Mouse (Mus musculus) heart, embryonic 11.5 days (tissue): ENCODE results near the gene Irf2bp2. TPM values are rescaled to one million over a fixed set of nuclear protein-coding genes. Genes with fewer than 3 reads are reported as not detected.
A peak's percentile ranks its signal among the peaks of the same experiment; 100 is the strongest.

Source experiments
- ATAC-seq: fragments of 200-750 bp; cut with Nextera tagmentation; replicated peaks from 2 replicates; pipeline ENCODE4 v1.8.0; 2017; ENCODE audit warnings: moderate library complexity; ENCODE audit not compliant: insufficient number of reproducible peaks, low FRiP score, low TSS enrichment
- H3K27ac ChIP-seq: fragments of 300-500 bp; sonication (generic); 2 replicates; pipeline ENCODE4 v1.5.1; 2014; ENCODE audit warnings: mild to moderate bottlenecking, low read depth, low read length
- H3K27me3 ChIP-seq: fragments of 300-500 bp; sonication (generic); 2 replicates; pipeline ENCODE4 v1.6.1; 2014; ENCODE audit warnings: mild to moderate bottlenecking, low read length, mixed read lengths; ENCODE audit not compliant: control insufficient read depth, insufficient read depth
- H3K36me3 ChIP-seq: fragments of 300-500 bp; sonication (generic); 2 replicates; pipeline ENCODE4 v1.6.1; 2014; ENCODE audit warnings: mild to moderate bottlenecking, low read length, moderate library complexity, mixed read lengths; ENCODE audit not compliant: control insufficient read depth, insufficient read depth
- H3K4me1 ChIP-seq: fragments of 300-500 bp; sonication (generic); 2 replicates; pipeline ENCODE4 v1.6.1; 2014; ENCODE audit warnings: low read length; ENCODE audit not compliant: control insufficient read depth, insufficient read depth
- H3K4me2 ChIP-seq: fragments of 300-500 bp; sonication (generic); 2 replicates; pipeline ENCODE4 v1.6.1; 2014; ENCODE audit warnings: mild to moderate bottlenecking, moderate library complexity
- H3K4me3 ChIP-seq: fragments of 300-500 bp; sonication (generic); 2 replicates; pipeline ENCODE4 v1.5.1; 2014; ENCODE audit warnings: low read depth, low read length
- H3K9ac ChIP-seq: fragments of 300-500 bp; sonication (generic); 2 replicates; pipeline ENCODE4 v1.6.1; 2014; ENCODE audit warnings: mild to moderate bottlenecking, low read depth, low read length, moderate library complexity
- H3K9me3 ChIP-seq: fragments of 300-500 bp; sonication (generic); replicated peaks from 2 replicates; pipeline ENCODE4 v1.6.1; 2016; ENCODE audit warnings: low read length; ENCODE audit not compliant: control insufficient read depth
- WGBS: fragments of 180-500 bp; shearing (Covaris S2); extraction: QIAGEN DNeasy Blood & Tissue Kit; methylation state at CpG from one replicate; pipeline ENCODE4 v1.1.7; 2014; ENCODE audit not compliant: insufficient replicate concordance; 5-methylcytosine and 5-hydroxymethylcytosine counted together
- polyA plus RNA-seq: library from polyadenylated mRNA; unstranded; fragments of >200 nt; fragmentation: Nextera tagmentation; extraction: Ambion mirVana; gene quantifications from 2 replicates; pipeline ENCODE4 v1.2.1, GENCODE M21; 2014

The Irf2bp2 gene
- polyA plus RNA-seq, 1 experiment from 2014 or later: 6.5 TPM

- no peak for ATAC-seq
- H3K27me3 ChIP-seq: no peaks in the 10 kb centered on the region
- peak overlapping the region; percentile 16; the same call in 1 of the 2 replicates for H3K4me3 ChIP-seq
- WGBS: 72% methylated on average over 10 of the region's 10 CpGs
- peak overlapping the region; percentile 50; the same call in 1 of the 2 replicates for H3K27ac ChIP-seq
- H3K4me2 ChIP-seq: peak overlapping the region; percentile 99
- no peaks in the 10 kb centered on the region for H3K9me3 ChIP-seq
- H3K4me1 ChIP-seq: peaks cover 42% of the 10 kb centered on the region
- no peak overlapping the region for H3K9ac ChIP-seq
- H3K36me3 ChIP-seq: peaks cover 6% of the 10 kb centered on the region
Observed at GRCm38 (mm10) chr8:126586599-126587577, 6.9 kb downstream of the Irf2bp2 start.

- H3K4me3 ChIP-seq: no peak overlapping the region
- peaks cover 2% of the 10 kb centered on the region for H3K36me3 ChIP-seq
- WGBS: 79% methylated on average over 2 of the region's 2 CpGs
- peak overlapping the region; percentile 8; the same call in 1 of the 2 replicates for H3K4me2 ChIP-seq
- ATAC-seq: no peak
- no peak overlapping the region for H3K9ac ChIP-seq
- peak overlapping the region; percentile 99; the same call in 1 of the 2 replicates for H3K27ac ChIP-seq
- H3K4me1 ChIP-seq: peaks cover 40% of the 10 kb centered on the region
- no peaks in the 10 kb centered on the region for H3K9me3 ChIP-seq
- no peaks in the 10 kb centered on the region for H3K27me3 ChIP-seq
Observed at GRCm38 (mm10) chr8:126586101-126586500, 7.7 kb downstream of the Irf2bp2 start.

GRCm38 (mm10) chr8:126585561-126586031 is 8.2 kb downstream of the Irf2bp2 start:
- ATAC-seq: no peak
- Histone ChIP-seq H3K4me1 (peaks cover 40% of the 10 kb centered on the region), H3K9ac (peak overlapping the region; percentile 28; the same call in 1 of the 2 replicates)

GRCm38 (mm10) chr8:126584844-126585231 is 8.9 kb downstream of the Irf2bp2 start:
- Histone ChIP-seq H3K9me3 (no peaks in the 10 kb centered on the region; the same call in 1 of the 2 replicates), H3K36me3 (no peaks in the 10 kb centered on the region), H3K4me1 (peaks cover 40% of the 10 kb centered on the region), H3K4me3 (peak overlapping the region; percentile 51; the same call in 1 of the 2 replicates), H3K27me3 (no peaks in the 10 kb centered on the region), H3K27ac (peak overlapping the region; percentile 99), H3K9ac (peak overlapping the region; percentile 93), H3K4me2 (peak overlapping the region; percentile 99)
- WGBS: 46% methylated on average over 5 of the region's 5 CpGs
- no peak for ATAC-seq

More at GRCm38 (mm10) chr8:126585561-126586031, 8.2 kb downstream of the Irf2bp2 start:
- no peaks in the 10 kb centered on the region for H3K36me3 ChIP-seq
- H3K27ac ChIP-seq: peak overlapping the region; percentile 99; the same call in 1 of the 2 replicates
- H3K4me3 ChIP-seq: no peak overlapping the region
- 68% methylated on average over 9 of the region's 9 CpGs for WGBS
- H3K9me3 ChIP-seq: no peaks in the 10 kb centered on the region; the same call in 1 of the 2 replicates
- H3K4me2 ChIP-seq: peak overlapping the region; percentile 8; the same call in 1 of the 2 replicates
- no peaks in the 10 kb centered on the region for H3K27me3 ChIP-seq

DNA sequence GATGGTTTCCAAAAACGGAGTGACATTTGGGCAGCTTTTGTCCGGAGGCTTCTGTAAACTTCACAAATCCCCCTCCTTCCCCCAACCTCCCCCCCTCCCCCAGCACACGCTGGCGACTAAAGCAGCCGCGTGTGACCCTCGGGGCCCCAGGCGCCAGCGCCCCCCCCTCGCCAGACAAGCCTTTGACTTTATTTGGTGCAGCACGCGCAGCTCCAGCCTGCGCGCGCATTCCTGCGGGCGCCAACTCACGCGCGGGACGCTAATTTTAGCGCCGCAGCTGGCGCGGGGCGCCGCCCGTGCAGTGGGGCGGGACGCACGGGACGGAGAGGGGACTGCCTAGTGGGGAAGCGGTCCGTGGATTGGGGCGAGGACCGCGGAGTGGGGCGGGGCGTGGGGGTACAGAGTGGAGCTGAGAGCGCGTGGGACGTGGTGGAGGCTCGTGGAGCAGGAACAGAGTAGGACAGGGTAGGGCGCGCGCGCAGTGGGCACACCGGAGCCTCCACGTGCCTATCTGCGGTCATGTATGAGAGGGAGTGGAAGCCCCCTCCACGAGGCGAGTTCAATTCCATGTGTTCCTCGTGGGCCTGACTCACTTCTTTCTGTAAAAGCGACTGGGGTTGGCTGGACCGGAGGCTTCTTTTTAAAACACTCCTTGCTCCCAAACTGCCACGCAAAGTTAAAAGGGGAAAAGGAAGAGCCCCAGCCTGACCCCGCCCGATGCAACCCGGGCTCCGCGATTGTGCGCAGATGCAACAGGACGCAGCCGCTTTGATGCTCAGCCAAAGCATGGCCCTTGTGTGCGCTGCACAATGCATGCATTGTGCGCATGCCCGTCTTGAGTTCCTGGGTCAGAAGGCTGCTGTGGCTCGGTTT is 9.6 kb downstream of the Irf2bp2 start:
- H3K27me3 ChIP-seq: no peaks in the 10 kb centered on the region
- under 1% methylated on average over 67 of the region's 68 CpGs for WGBS
- H3K27ac ChIP-seq: peak overlapping the region; percentile 99
- H3K4me3 ChIP-seq: peak overlapping the region; percentile 51
- peak overlapping the region; percentile 99 for H3K4me2 ChIP-seq
- H3K4me1 ChIP-seq: peaks cover 40% of the 10 kb centered on the region
- H3K36me3 ChIP-seq: no peaks in the 10 kb centered on the region
- ATAC-seq: peak; percentile 65
- H3K9me3 ChIP-seq: no peaks in the 10 kb centered on the region; the same call in 1 of the 2 replicates
- H3K9ac ChIP-seq: peak overlapping the region; percentile 93

DNA sequence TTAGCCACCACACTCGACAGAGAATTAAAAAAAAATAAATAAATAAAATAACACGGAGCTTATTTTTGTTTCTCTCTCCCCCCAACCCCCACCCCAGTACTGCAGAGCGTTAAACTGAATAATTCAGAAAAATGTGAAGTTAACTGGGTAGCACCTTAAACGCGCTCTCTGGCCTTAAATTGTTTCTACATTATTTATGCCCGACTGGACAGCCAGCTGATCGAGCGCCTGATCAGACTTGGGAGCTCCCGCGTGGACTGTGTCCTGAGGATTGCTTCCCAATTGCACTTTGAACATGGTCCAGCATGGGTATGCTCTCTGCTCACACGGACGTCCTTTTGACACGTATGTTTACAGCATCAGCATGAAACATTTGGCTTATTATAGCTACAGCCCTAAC is 10.3 kb downstream of the Irf2bp2 start:
- Histone ChIP-seq H3K4me1 (peaks cover 40% of the 10 kb centered on the region), H3K9ac (peak overlapping the region; percentile 93), H3K27ac (peak overlapping the region; percentile 99), H3K27me3 (no peaks in the 10 kb centered on the region), H3K4me2 (peak overlapping the region; percentile 99), H3K9me3 (no peaks in the 10 kb centered on the region; the same call in 1 of the 2 replicates), H3K36me3 (no peaks in the 10 kb centered on the region), H3K4me3 (peak overlapping the region; percentile 51)
- 10% methylated on average over 13 of the region's 13 CpGs for WGBS
- ATAC-seq: peak; percentile 12; the same call in 1 of the 2 replicates

GRCm38 (mm10) chr8:126583018-126583417 is 10.8 kb downstream of the Irf2bp2 start:
- Histone ChIP-seq H3K4me3 (no peak overlapping the region), H3K27me3 (no peaks in the 10 kb centered on the region), H3K9ac (peak overlapping the region; percentile 93), H3K36me3 (no peaks in the 10 kb centered on the region), H3K4me1 (peaks cover 39% of the 10 kb centered on the region), H3K9me3 (no peaks in the 10 kb centered on the region; the same call in 1 of the 2 replicates), H3K4me2 (peak overlapping the region; percentile 99), H3K27ac (peak overlapping the region; percentile 99)
- whole genome bisulfite sequencing: 35% methylated on average over 2 of the region's 2 CpGs
- no peak for ATAC-seq

DNA sequence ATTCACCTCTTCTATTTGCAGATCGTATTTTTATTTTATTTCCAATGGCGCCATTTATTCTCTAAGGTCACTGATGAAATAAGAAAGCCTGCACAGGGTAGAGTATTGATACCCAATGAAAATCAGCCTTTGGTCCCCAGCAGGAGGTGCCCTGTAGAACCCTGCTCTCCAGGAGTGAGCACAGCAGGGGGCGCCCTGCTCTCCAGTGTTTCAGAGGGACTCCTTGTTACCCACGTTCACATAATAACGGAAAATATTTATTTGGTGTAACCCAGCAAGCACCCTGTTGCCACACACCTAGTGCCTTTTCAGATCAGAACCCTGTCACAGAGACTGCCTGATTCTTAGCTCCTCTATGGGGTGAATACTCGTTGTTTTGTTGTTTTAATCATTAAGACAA is 11.3 kb downstream of the Irf2bp2 start:
- no peak overlapping the region for H3K4me3 ChIP-seq
- H3K4me1 ChIP-seq: peaks cover 34% of the 10 kb centered on the region
- peak overlapping the region; percentile 99 for H3K27ac ChIP-seq
- no peak overlapping the region for H3K4me2 ChIP-seq
- no peak overlapping the region for H3K9ac ChIP-seq
- H3K36me3 ChIP-seq: no peaks in the 10 kb centered on the region
- H3K9me3 ChIP-seq: no peaks in the 10 kb centered on the region; the same call in 1 of the 2 replicates
- ATAC-seq: no peak
- WGBS: 40% methylated on average over 6 of the region's 6 CpGs
- no peaks in the 10 kb centered on the region for H3K27me3 ChIP-seq
